Mouse (Mus musculus): ENCODE measurements at regions not wholly inside any gene's neighbourhood (a gene's known extent, or its start where the extent isn't known, plus 50 kb on each side); places are given as distances from the start of the nearest gene placed in this dataset.

DNA sequence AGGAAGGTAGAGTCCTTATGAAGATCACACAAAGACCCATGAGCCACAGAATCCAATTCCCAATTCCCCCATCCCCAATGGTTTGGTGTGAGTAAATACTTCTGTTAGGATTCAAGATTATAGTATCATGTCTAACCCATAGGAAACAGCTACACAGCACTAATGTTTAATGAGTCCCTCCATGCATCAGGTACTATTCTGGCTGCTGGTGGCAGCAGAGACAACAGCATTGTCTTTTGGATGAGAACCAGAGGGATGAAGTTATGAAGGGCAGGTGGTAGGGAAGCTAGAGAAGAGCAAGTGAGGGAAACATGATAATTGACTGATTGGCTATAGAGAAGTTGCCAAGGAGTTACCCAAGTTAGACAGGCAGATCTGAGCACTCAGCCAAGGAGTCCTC lies 885.0 kb downstream of the Epha4 start:
- intact Hi-C loops (cut with DNase I), result loop anchor here (10.0 kb wide), 1 partner anchor 885 kb away; the partner anchor contains the start of gene Epha4
- DNase-seq, result no peak

DNA sequence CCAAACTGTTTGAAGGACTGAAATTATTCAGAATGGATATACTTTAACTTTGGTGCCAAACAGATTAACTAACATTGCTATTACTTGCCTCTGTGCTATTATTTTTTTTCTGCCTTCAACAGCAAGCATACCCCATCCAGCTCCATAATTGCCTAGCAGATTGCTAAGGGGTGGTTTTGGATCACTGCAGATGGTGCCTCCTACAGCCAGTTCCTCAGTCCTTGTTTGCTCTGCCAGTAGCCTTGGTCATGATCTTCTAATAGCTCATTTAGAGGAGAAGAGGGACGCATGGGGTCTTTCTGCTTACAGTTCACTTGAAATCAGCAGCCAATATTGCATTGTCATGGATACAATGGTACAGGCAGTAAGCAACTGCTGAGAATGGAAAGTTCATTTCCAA lies 880.8 kb downstream of the Epha4 start:
- intact Hi-C loops (cut with DNase I), result loop anchor here (10.0 kb wide), 1 partner anchor 881 kb away; the partner anchor contains the start of gene Epha4
- no peak for DNase-seq

DNA sequence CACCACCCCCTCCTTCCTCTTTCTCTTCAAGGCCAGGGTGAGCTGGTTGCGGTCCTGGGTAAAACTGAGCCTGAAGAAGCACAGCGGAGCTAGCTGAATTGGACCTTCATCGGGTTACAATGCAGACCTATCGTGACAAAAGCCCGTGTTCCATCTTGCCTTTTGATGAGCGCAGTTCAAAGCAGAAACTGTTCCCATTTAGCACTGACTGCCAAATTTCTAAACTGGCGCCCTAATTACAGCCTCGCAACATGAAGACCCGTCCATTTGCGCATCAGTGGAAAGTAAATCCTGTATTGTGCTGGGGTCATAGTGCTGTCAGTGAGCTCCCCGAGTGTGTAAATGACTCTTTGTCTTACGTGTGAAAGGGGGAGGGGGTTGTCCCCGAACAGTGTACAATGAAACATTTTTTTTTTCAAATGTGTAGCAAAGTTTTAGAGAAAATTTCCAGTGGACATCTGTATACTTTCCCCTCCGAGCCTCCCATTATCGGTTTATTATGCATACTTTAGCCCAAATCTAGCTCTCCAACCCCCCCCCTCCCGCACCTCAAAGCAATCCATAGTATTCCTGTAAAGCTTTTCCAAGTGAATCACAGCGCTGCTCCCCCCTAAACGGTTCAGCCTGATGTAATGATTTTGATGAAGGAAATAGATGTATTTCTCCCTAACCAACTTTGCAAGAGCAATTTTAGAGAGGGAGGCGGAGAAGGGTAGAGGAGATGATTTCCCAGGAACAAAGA lies 877.4 kb downstream of the Epha4 start:
- DNase-seq, result peak; percentile 1
- intact Hi-C loops (cut with DNase I), result loop anchor here (10.0 kb wide), 1 partner anchor 877 kb away; the partner anchor contains the start of gene Epha4

DNA sequence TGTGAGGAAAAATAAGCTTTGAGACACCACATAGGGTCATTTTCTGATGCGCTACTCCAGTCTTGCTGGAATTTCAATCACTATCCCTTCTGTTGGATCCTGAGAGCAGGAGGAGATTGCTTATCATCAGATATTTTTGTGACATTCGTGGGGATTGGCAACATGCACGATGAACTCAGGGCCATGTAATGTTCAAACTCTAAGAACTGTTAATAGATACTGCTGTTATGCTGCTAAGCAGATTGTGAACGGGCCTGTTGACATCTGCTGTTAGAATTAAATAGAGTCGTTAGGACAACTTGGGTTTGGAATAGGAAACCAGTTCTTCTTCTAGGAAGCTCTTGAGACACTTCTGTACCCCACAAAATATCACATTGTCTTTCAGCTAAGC lies 876.9 kb downstream of the Epha4 start:
- no peak for DNase-seq
- intact Hi-C loops (cut with DNase I), result loop anchor here (10.0 kb wide), 1 partner anchor 877 kb away; the partner anchor contains the start of gene Epha4

DNA sequence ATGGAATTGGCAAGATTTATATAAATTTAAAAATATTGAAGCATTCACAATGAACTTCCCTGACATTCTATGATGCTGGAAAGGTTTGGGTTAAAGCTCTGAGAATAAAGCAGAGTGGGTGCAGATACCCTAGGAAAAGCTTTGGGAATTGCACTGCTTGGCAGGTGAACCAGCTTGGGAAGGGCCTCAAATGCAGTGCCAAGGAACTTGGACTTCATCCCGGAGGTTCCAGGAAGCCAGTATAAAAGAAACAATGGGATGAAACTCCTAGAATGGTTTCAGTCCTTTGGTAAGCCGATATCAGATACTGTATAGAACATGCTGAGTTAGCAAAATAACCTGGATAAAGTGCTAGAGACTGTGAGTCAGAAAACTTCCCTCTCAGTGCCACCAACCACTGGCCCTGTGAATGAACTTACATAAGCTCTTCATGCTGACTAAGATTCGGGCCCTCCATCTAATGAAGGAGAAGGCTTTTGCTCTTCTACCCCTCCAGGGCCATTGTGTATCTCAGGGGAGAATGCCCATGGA lies 873.6 kb downstream of the Epha4 start:
- peak; percentile 17 for DNase-seq
- intact Hi-C loops (cut with DNase I), result no loop called here

DNA sequence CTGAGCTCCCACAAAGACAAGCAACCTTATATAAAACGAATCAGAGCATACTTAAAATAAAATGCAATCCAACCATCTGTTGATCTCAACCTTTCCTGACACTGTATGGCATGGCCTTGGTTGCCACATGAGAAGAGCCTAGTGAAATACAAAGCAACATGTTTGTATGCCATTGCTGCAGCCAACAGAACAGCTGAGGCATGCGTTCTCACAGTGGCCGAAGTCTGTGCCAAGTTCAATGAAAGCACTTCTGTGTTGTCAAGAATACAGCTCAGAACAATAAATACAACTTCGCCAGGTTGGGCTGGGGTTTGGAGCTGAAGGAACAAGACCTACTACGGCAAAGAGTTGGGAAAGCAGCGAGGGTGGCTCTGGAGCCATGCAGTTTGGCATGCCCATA lies 872.2 kb downstream of the Epha4 start:
- DNase-seq, result peak; percentile 12

DNA sequence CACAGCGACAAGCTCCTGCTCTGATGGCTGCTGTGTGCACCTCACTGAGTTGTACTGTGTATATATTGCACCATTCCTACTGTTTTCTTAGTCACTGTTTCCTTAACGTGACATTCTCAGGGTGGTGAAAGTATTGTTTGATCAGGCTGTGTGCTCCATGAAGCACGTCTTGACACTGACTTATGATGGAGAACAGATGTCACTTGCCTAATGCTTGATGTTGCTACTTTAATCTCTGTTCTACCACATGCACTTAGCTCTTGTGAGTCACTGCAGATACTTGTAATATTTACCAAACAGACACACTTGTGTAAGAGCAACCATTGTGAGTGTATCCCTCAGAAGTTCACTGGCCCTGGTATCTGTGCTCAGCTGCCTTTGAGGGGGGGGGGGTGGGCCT lies 870.0 kb downstream of the Epha4 start:
- intact Hi-C loops (cut with DNase I), result no loop called here
- no peak for DNase-seq

More for the DNA sequence above, 872.2 kb downstream of the Epha4 start:
- intact Hi-C loops (cut with DNase I), result no loop called here

DNA sequence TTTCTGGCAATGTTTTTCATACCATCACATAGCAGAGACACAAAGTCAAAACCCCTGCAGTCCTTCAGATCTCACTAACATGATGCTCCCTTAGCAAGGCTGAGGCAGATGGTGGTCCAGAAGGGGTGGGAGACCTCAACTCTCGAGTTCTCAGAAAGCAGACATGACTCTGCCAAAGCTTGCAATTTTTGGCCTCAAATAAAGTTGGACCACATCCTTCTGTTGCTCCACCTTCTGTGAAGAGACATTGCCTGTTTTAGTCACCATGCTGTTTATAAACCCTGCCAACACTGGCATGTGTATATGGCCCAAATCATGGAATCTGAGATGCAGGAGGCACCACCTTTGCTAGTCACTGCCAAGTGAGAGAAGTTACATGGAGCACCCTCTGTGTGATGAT lies 860.1 kb downstream of the Epha4 start:
- intact Hi-C loops (cut with DNase I), result no loop called here
- peak; percentile 17 for DNase-seq

DNA sequence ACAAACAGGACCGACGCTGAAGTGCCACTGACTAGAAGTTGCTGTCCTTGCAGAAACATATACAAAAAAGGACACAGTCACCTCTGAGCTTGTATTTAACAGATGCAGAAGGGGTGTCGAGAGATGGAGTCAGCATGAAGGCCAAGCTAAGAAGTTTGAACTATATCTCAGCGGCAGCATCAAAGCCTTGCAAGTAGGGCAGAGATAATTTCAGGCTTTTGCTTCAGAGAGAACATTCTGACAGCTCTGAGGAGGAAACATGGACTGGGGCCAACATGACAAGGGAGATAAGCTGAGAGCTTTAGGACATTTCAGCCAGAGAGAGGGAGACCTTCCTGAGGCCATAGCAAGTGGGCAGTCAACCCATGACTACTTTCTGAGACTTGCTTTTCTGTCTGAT lies 856.7 kb downstream of the Epha4 start:
- intact Hi-C loops (cut with DNase I), result no loop called here
- DNase-seq, result no peak

DNA sequence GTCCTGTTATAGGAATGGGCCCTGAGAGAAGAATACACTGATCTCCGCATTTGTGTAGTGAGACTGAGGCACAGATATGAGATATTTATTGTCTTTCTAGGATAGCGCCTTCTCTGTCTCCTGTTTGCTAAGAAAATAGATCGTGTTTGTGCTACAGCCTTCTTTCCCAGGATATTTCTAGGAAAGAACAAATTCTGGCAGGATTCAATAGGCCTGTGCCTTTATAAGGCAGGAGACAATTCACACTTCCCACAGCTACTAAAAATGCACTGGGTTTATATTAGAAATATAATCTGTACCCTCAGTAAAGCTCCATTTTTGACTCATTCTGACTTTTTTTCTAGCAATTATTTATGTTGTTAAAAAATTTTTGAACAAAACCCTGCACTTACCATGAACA lies 854.7 kb downstream of the Epha4 start:
- DNase-seq, result no peak
- intact Hi-C loops (cut with DNase I), result no loop called here

DNA sequence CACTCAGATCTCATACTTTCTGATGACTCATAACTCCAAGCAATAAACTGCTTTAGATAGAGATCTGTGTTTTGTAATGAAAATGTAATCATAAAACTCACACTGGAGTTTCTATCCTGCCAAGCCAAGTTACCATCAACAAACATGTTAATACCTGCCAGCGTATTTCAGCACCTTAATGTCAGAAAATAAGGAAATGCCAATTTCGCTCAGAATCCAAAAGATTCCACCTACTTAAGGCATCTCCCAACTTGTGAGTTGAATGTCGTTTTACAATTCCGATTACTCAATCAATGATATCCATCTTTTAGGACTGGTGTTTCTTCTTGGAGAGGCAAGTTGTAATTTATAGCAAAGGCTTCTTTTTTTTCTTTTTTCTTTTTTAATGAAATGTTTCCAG lies 850.5 kb downstream of the Epha4 start:
- DNase-seq, result no peak
- intact Hi-C loops (cut with DNase I), result no loop called here

DNA sequence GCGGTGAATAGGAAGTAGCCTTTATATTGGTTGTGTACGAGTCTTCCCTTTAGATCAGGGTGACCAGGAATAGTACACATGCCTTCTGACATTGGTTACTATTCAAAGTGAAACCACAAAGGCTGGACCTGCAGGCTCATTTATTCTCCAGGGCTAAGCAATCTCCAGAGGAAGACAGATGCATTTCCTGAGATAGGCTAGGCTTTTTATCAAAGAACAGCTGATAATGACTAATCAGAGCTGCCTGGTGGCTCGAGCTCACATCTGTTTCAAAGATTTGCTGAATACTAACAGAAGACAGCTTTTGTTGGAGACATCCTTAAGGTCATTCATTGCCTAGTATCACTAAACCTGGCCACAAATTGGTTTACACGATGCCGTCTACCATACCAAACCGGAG lies 838.1 kb downstream of the Epha4 start:
- no peak for DNase-seq
- intact Hi-C loops (cut with DNase I), result no loop called here

DNA sequence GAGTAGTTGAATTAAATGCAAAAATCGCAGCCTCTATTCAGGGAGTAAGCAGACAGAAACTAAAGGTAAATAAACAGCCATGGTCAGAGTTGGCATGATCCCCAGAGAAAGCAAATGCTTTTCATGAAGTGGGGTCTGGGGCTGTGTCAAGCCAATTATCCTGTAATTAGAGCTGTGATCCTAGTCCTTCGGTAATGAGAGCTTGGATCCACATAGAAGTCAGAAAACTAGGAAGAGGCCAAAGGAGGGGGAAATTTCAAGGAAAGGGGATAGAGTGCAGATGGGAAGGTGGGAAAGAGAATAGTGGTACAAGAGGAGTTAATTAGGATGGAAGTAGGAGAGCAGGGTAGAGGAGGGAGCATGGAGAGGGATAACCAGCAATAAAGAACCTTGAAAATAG lies 809.3 kb downstream of the Epha4 start:
- peak; percentile 10 for DNase-seq
- intact Hi-C loops (cut with DNase I), result no loop called here

DNA sequence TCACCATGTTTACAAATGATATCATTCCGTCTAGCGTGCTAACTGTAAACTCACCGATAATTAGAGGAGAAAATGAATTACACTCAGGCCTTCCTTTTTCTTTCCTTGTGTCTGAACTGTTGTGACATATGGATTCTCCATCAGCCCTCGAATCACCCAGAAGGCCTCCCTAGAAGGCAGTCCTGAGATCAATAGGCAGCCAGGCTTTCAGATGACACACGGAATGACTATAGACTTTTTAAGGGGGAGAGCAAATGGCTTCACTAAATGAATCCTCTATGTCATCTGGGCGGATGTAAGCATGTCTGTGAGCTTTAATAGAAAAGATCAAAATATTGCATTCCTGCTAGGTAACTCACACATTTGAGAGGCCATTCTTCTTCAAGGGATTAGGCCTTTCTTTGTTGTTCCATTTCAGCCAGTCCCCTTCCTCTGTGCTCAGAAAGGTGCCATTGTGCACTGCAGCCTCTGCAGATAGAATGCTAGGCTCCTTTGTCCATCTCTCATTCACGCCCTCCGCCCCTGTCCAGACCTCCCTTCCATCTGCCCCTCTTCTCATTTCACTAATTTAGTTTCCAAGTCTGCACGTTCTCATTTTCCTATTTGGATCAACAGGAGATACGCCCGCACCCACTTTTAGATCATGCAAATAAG lies 797.1 kb downstream of the Epha4 start:
- no peak for DNase-seq
- intact Hi-C loops (cut with DNase I), result no loop called here

DNA sequence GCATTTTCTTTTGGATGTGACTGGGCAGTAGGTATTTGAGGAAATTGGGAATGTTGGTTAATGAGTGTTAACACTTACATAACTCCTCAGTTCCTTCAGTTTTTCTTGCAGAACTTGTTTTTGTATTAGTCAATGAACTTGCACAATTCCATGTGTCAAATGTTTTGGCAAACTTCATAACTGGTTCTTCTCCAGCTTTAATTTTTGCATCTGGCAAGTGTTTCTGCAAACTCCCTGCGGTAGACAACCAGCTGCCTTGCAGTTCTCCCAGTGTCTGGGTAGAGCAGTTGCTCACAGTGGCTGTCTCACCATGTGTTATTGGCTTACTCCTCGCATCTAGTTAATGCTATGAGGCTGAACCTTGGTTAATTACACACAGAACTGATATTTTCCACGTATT lies 790.4 kb downstream of the Epha4 start:
- intact Hi-C loops (cut with DNase I), result no loop called here
- peak; percentile 42 for DNase-seq

DNA sequence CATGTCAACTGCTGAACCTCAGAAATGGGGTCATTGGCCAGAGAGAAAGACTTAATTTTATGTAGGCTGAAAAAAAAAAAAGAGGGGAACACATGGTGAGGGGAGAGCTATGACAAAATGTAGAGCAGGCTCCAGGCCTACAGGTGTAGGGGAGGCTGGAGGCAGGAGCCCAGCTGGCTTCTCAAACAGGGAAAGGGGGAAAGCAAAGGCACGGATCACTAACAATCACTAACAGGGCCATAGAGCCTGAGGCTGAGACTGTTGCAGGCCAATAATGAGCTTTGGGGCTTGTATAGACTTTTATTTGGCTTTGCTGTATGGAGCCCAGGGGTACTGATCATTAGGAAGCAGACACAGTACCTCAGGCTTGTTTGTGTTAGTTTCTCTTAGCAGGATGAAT lies 777.9 kb downstream of the Epha4 start:
- no peak for DNase-seq
- intact Hi-C loops (cut with DNase I), result no loop called here

DNA sequence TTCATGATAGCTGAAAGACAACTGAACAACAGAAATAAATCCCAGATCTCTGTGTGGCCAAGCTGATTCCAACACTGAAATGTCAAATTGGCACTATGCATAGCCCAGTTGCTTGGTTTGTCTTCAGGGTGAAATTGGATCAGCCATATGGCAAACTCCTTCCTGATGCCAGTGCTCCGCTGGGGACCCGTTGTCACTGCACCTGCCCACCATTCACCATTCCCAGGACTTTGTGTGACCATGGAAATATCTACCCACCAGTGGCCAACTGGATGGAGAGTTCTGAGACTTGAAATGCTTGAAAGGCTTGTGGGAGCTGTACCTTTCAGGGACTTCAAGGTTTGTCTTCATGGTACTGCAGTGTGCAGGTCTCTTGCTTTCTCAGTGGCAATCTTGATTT lies 777.2 kb downstream of the Epha4 start:
- peak; percentile 78 for DNase-seq
- intact Hi-C loops (cut with DNase I), result no loop called here

DNA sequence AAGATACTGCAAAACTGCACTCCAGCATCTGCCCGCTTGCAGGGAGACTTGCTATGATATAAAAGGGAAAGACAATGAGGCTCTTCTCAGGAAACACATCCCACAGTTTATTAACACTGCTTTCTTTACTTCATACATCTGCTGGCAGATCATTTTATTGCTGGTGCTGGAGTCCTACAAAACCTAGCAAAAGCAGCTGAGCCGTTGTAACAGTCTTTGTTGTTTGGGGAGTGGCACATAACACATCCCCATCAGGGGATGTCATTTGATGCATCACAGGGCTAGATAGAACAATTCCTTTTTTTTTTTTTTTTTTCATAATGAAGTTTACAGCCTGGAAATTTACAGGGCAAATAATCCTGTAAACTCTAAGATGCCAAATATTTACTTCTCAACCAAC lies 742.2 kb downstream of the Epha4 start:
- DNase-seq, result no peak
- intact Hi-C loops (cut with DNase I), result no loop called here

DNA sequence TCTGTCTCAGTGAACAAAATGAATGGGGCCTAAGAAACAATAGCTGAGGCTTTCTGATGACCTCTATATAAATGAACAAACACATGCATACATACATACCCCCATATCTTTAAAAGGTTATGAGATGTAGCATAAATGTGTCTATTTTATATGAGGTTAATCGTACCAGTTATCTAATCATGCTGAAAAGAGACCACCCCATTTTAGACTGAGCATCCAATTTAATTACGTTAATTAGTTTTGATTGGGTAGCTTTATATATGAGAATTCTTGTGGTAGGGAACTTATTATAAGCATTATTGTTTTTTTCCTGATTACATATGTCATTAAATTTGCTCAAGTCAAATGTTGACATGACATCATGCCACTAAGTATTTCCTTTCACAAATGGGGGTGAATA lies 728.0 kb downstream of the Epha4 start:
- no peak for DNase-seq
- intact Hi-C loops (cut with DNase I), result no loop called here

DNA sequence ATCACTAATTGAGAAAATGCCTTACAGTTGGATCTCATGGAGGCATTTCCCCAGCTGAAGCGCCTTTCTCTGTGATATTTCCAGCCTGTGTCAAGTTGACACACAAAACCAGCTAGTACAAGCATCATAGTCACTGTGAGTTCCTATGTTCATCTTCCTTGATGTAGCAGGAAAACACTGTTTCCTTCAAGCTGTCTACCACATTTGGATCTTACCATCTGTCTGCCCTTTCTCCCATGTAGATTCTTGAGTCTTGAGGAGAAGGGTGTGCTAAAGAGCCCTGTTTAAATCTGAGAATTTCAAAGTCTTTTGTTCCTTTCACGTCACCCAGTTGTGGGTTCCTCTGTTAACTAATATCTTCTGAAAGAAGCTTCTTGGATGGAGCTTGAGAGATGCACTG lies 721.5 kb downstream of the Epha4 start:
- no peak for DNase-seq

DNA sequence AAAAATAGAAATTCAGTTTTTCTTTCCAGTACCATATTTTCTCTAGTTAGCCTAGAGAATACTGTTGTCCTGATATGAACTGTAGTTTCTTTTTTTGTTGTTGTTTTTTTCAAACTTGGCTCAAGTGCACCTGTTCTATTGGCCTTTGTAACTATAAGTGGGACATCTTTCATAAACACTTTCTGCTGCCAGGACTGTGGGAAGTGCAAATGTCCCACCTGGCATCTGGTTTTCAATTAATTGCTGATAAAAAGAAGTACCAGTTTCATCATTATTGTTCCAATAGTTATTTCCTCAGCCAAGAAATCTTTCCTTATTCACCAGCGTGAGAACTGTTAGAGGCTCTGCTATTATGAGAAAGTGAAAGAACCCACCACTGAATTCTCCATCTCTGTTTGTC lies 695.0 kb downstream of the Epha4 start:
- intact Hi-C loops (cut with DNase I), result no loop called here
- no peak for DNase-seq

More for the DNA sequence above, 721.5 kb downstream of the Epha4 start:
- intact Hi-C loops (cut with DNase I), result no loop called here

DNA sequence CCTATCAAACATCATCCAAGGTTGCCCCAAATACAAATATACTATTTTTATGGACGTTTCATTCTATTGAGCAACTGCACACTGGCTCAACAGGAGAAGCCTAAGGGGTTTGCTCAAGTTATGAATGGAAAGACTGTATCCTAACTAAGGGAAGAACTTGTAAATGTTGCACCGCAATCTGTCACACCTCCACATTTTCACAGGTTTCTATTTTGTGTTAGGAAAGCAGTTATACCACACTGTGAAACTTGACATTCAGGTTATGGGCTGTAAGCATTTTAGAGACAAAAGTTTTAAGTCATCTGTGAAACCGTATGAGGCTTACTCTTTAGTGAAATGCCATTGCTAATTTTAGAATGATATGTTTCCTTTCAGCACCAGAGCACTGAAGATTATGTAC lies 693.3 kb downstream of the Epha4 start:
- intact Hi-C loops (cut with DNase I), result no loop called here
- DNase-seq, result no peak
